Mouse (Mus musculus) CH12.LX (cell line): ENCODE measurements around the gene Ift43.

Experiments
- CTCF ChIP-seq, 2 experiments: IDR thresholded peaks in 1 of 2; conservative IDR thresholded peaks in 1 of 2; 2 replicates each; pipeline ENCODE4 v1.5.1; 2011 to 2012; ENCODE audit warnings: low read depth in 2 of 2, low read length in 2 of 2, improper control_type of control experiment in 1 of 2, inconsistent platforms in 1 of 2, mild to moderate bottlenecking in 1 of 2, moderate library complexity in 1 of 2
- E2F4 ChIP-seq: IDR thresholded peaks from 2 replicates; pipeline ENCODE4 v1.6.1; 2011; ENCODE audit warnings: low read depth, low read length, improper control_type of control experiment; ENCODE audit not compliant: insufficient replicate concordance
- ETS1 ChIP-seq: conservative IDR thresholded peaks from 2 replicates; pipeline ENCODE4 v1.6.1; 2012; ENCODE audit warnings: low read depth, mild to moderate bottlenecking, inconsistent platforms, low read length, improper control_type of control experiment, moderate library complexity
- MAFK ChIP-seq: IDR thresholded peaks from 2 replicates; pipeline ENCODE4 v1.6.1; 2011; ENCODE audit warnings: low read length, improper control_type of control experiment; ENCODE audit not compliant: insufficient replicate concordance
- MEF2A ChIP-seq: IDR thresholded peaks from 2 replicates; pipeline ENCODE4 v1.6.1; 2014; ENCODE audit warnings: low read depth, mild to moderate bottlenecking, inconsistent platforms, low read length, improper control_type of control experiment, borderline replicate concordance
- NRF1 ChIP-seq: IDR thresholded peaks from 2 replicates; pipeline ENCODE4 v1.6.1; 2014; ENCODE audit warnings: low read depth, mild to moderate bottlenecking, inconsistent platforms, low read length, improper control_type of control experiment, moderate library complexity
- POLR2A ChIP-seq: IDR thresholded peaks from 2 replicates; pipeline ENCODE4 v1.6.1; 2011; ENCODE audit warnings: low read depth, mild to moderate bottlenecking, improper control_type of control experiment, low read length
- USF1 ChIP-seq: IDR thresholded peaks from 2 replicates; pipeline ENCODE4 v1.6.1; 2014; ENCODE audit warnings: low read depth, mild to moderate bottlenecking, inconsistent platforms, low read length, improper control_type of control experiment

DNA sequence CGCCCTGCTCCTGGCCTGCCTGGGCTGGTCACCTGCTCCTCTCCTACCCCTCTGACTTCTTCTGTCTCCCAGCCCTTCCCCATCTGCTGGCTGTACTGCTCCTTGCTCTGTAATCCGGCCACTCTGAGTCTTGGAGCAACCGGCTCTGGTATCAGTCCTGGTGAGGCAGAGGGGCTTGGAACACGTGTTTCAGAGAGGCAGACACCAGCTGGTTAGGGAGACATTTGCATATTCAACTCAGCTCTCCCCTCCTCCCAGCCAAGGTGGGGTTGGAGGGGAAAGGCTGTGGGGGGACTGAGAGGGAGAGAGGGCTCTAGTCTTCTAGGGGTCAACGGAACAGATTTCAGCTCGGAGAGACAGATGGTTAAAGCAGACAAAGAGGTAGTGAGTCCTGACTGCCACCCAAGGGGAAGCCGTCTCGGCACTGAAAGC is 99.0 kb downstream of the Ift43 start:
- TF ChIP-seq POLR2A = no peak
- TF ChIP-seq ETS1 = no peak
- TF ChIP-seq USF1 = no peak
- no peak for TF ChIP-seq CTCF (conservative IDR thresholded peaks at IDR 0.05 in 1 of 2, IDR thresholded peaks at IDR 0.05 in 1 of 2; ENCODE audit: low read depth in 2 of 2, low read length in 2 of 2)
- no peak for TF ChIP-seq MEF2A
- no peak for TF ChIP-seq NRF1
- TF ChIP-seq MAFK = no peak
- TF ChIP-seq E2F4 = no peak
